Mouse (Mus musculus) intestine, embryonic 16.5 days (tissue): ENCODE results near the gene Dhps. TPM values are rescaled to one million over a fixed set of nuclear protein-coding genes. Genes with fewer than 3 reads are reported as not detected.

Source experiments
- ATAC-seq: fragments of 200-750 bp; cut with Nextera tagmentation; 2 replicates; pipeline ENCODE4 v1.8.0; 2017; ENCODE audit warnings: moderate TSS enrichment, moderate library complexity
- H3K27ac ChIP-seq: fragments of 300-500 bp; sonication (generic); 2 replicates; pipeline ENCODE4 v1.5.1; 2014; ENCODE audit warnings: mild to moderate bottlenecking, low read length
- H3K27me3 ChIP-seq: fragments of 300-500 bp; sonication (generic); replicated peaks from 2 replicates; pipeline ENCODE4 v1.6.1; 2014; ENCODE audit warnings: low read length, control low read depth, mixed read lengths; ENCODE audit not compliant: control insufficient read depth, insufficient read depth
- H3K36me3 ChIP-seq: fragments of 300-500 bp; sonication (generic); 2 replicates; pipeline ENCODE4 v1.6.1; 2014; ENCODE audit warnings: low read length, control low read depth; ENCODE audit not compliant: control insufficient read depth, insufficient read depth
- H3K4me1 ChIP-seq: fragments of 300-500 bp; sonication (generic); 2 replicates; pipeline ENCODE4 v1.6.1; 2014; ENCODE audit warnings: low read length, control low read depth, mixed read lengths; ENCODE audit not compliant: control insufficient read depth, insufficient read depth
- H3K4me2 ChIP-seq: fragments of 300-500 bp; sonication (generic); 2 replicates; pipeline ENCODE4 v1.6.1; 2014; ENCODE audit warnings: low read depth, low read length, control low read depth
- H3K4me3 ChIP-seq: fragments of 300-500 bp; sonication (generic); 2 replicates; pipeline ENCODE4 v1.5.1; 2014; ENCODE audit warnings: mild to moderate bottlenecking, low read length
- H3K9ac ChIP-seq: fragments of 300-500 bp; sonication (generic); 2 replicates; pipeline ENCODE4 v1.6.1; 2014; ENCODE audit warnings: low read depth, low read length
- H3K9me3 ChIP-seq: fragments of 300-500 bp; sonication (generic); 2 replicates; pipeline ENCODE4 v1.6.1; 2016; ENCODE audit warnings: low read length, control low read depth; ENCODE audit not compliant: control insufficient read depth
- WGBS: fragments of 180-500 bp; shearing (Covaris S2); extraction: QIAGEN DNeasy Blood & Tissue Kit; methylation state at CpG from one replicate; pipeline ENCODE4 v1.1.7; 2014; 5-methylcytosine and 5-hydroxymethylcytosine counted together
- polyA plus RNA-seq: library from polyadenylated mRNA; unstranded; fragments of >200 nt; fragmentation: Nextera tagmentation; extraction: Ambion mirVana; gene quantifications from 2 replicates; pipeline ENCODE4 v1.2.1, GENCODE M21; 2015

The Dhps gene
- polyA plus RNA-seq, 1 experiment from 2014 or later, result 57.4 TPM

DNA sequence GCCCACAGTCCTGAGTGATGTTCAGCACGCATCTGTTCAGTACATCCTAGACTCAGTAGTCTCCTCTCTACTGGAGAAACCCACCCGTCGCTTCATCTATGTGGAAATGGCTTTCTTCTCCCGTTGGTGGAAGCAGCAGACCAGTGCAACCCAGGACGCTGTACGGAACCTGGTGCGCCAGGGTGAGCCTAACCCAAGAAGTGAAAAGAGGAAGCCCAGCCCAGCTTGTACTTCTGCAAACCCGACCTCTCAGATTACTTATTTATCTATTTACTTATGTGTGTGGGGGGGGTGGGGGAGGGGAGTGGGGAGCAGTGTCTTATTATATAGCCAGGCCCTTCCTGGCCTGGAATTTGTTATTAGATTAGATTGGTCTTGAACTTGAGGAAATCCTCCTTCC, 13.1 kb downstream of the Dhps start:
- ATAC-seq, result no peak
- Histone ChIP-seq H3K4me3 (no peak overlapping the region), H3K4me1 (peaks cover 13% of the 10 kb centered on the region), H3K4me2 (no peak overlapping the region), H3K9me3 (no peaks in the 10 kb centered on the region), H3K36me3 (peaks cover 18% of the 10 kb centered on the region; the same call in 1 of the 2 replicates), H3K9ac (no peak overlapping the region), H3K27ac (no peak overlapping the region), H3K27me3 (no peaks in the 10 kb centered on the region)
- 81% methylated on average over 8 of the region's 8 CpGs for WGBS

DNA sequence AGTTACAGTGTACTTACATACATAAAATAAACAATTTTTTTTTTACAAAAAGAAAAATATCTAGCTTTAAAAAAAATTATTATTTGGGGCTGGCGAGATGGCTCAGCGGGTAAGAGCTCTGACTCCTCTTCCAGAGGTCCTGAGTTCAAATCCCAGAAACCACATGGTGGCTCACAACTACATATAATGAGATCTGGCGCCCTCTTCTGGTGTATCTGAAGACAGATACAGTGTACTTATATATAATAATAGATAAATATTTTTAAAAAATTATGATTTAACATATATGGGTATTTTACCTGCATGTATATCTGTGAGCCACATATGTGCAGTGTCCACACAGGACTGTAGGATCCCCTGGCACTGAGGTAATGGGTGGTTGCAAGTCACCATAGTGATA, 14.7 kb downstream of the Dhps start:
- H3K27me3 ChIP-seq, result no peaks in the 10 kb centered on the region
- no peak overlapping the region for H3K9ac ChIP-seq
- no peak for ATAC-seq
- H3K4me3 ChIP-seq, result no peak overlapping the region
- WGBS, result 74% methylated on average over 3 of the region's 3 CpGs
- no peaks in the 10 kb centered on the region for H3K9me3 ChIP-seq
- H3K4me2 ChIP-seq, result no peak overlapping the region
- peaks cover 10% of the 10 kb centered on the region for H3K4me1 ChIP-seq
- H3K36me3 ChIP-seq, result peaks cover 18% of the 10 kb centered on the region; the same call in 1 of the 2 replicates
- no peak overlapping the region for H3K27ac ChIP-seq

DNA sequence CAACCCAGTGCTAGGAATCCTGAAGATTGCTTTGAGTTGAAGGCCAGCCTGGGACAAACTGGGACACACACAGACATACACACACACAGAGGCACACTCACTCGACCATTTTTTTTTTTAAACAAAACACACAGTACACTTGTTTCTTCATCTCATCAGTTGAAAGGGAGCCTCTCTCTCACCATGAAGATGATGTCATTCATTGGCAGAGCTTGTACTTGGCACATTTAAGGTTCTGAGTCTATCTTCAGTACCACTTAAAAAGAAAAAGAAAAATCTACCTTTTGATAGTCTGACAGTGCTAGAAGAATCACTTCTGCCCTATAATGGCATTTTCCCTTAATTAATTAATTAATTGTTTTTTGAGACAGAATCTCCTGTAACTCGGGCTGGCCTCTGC, 17.2 kb downstream of the Dhps start:
- Histone ChIP-seq H3K4me3 (no peak overlapping the region), H3K4me2 (no peak overlapping the region), H3K27ac (no peak overlapping the region), H3K9ac (no peak overlapping the region), H3K36me3 (peaks cover 18% of the 10 kb centered on the region; the same call in 1 of the 2 replicates), H3K4me1 (no peaks in the 10 kb centered on the region), H3K9me3 (no peaks in the 10 kb centered on the region), H3K27me3 (no peaks in the 10 kb centered on the region)
- WGBS, result 84% methylated on average over 2 of the region's 2 CpGs
- ATAC-seq, result no peak

DNA sequence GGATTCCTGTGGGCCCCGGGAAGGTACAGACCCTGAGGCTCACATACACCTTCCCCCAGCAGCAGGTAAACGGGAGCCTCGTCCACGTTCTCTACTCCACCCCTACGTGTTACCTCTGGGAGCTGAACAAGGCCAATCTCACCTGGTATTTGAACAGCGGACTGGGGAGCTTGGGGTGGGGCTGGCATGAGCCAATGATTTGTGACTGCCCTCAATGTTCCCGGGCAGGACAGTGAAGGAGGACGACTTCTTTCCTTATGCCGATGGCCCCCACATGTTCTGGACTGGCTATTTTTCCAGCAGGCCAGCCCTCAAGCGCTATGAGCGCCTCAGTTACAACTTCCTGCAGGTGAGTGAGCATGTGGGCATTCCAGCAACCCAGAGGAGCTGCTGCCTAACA, 19.3 kb downstream of the Dhps start:
- H3K36me3 ChIP-seq, result peaks cover 11% of the 10 kb centered on the region
- WGBS, result 85% methylated on average over 11 of the region's 11 CpGs
- H3K4me3 ChIP-seq, result no peak overlapping the region
- H3K27ac ChIP-seq, result no peak overlapping the region
- no peaks in the 10 kb centered on the region for H3K4me1 ChIP-seq
- no peak overlapping the region for H3K9ac ChIP-seq
- no peaks in the 10 kb centered on the region for H3K9me3 ChIP-seq
- no peaks in the 10 kb centered on the region for H3K27me3 ChIP-seq
- H3K4me2 ChIP-seq, result no peak overlapping the region
- ATAC-seq, result no peak

- H3K27ac ChIP-seq, result no peak overlapping the region
- H3K4me3 ChIP-seq, result no peak overlapping the region
- H3K4me2 ChIP-seq, result no peak overlapping the region
- H3K9me3 ChIP-seq, result no peaks in the 10 kb centered on the region
- H3K9ac ChIP-seq, result no peak overlapping the region
- 37% methylated on average over 21 of the region's 21 CpGs for WGBS
- peaks cover 10% of the 10 kb centered on the region for H3K36me3 ChIP-seq
- no peaks in the 10 kb centered on the region for H3K4me1 ChIP-seq
- H3K27me3 ChIP-seq, result no peaks in the 10 kb centered on the region
- ATAC-seq, result no peak
Measured at GRCm38 (mm10) chr8:85091526-85092090, 20.1 kb downstream of the Dhps start.

DNA sequence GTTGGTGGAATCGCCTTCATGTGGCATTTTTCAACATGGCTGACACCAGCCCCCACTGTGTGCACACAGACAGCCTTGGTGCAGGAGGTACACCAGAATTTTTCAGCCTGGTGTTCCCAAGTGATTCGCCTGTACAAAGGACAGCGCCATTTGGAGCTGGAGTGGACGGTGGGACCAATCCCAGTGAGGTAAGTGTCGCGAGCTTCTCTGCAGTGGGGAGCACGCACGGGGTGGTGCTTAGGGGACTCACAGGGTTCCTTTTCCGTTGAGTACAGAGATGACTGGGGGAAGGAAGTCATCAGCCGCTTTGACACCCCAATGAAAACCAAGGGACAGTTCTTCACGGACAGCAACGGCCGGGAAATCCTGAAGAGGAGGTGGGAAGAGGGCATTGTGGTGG, 23.5 kb downstream of the Dhps start:
- Histone ChIP-seq H3K27ac (no peak overlapping the region), H3K4me3 (no peak overlapping the region), H3K9ac (no peak overlapping the region), H3K4me2 (no peak overlapping the region), H3K4me1 (no peaks in the 10 kb centered on the region), H3K36me3 (peaks cover 7% of the 10 kb centered on the region), H3K27me3 (no peaks in the 10 kb centered on the region), H3K9me3 (no peaks in the 10 kb centered on the region)
- no peak for ATAC-seq
- WGBS, result 93% methylated on average over 13 of the region's 13 CpGs

GRCm38 (mm10) chr8:85095566-85095965, 24.0 kb downstream of the Dhps start:
- H3K9me3 ChIP-seq, result no peaks in the 10 kb centered on the region
- H3K27ac ChIP-seq, result no peak overlapping the region
- no peak overlapping the region for H3K4me3 ChIP-seq
- H3K4me1 ChIP-seq, result no peaks in the 10 kb centered on the region
- ATAC-seq, result no peak
- H3K4me2 ChIP-seq, result no peak overlapping the region
- 96% methylated on average over 7 of the region's 7 CpGs for WGBS
- H3K27me3 ChIP-seq, result no peaks in the 10 kb centered on the region
- peaks cover 7% of the 10 kb centered on the region for H3K36me3 ChIP-seq
- H3K9ac ChIP-seq, result no peak overlapping the region

DNA sequence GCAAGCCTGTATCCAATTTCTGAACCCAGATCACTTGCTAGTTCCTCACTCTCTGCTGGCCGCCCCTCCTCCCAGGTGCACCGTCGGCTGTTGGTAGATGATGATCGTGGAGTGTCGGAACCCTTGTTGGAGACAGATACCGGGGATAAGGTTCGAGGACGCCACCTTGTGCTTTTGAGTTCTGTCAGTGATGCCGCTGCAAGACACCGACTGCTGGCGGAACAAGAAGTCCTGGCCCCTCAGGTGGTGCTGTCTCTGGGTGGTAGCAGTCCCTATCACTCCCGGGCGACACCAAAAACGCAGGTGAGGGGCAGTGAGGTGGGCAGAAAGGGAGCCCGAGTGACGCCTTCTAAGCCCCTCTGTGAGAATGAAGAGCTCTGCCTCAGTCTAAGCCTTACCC, 24.6 kb downstream of the Dhps start:
- H3K27ac ChIP-seq, result no peak overlapping the region
- H3K27me3 ChIP-seq, result no peaks in the 10 kb centered on the region
- H3K4me2 ChIP-seq, result no peak overlapping the region
- peaks cover 7% of the 10 kb centered on the region for H3K36me3 ChIP-seq
- ATAC-seq, result no peak
- no peak overlapping the region for H3K4me3 ChIP-seq
- H3K4me1 ChIP-seq, result no peaks in the 10 kb centered on the region
- 92% methylated on average over 16 of the region's 16 CpGs for WGBS
- H3K9ac ChIP-seq, result no peak overlapping the region
- H3K9me3 ChIP-seq, result no peaks in the 10 kb centered on the region

DNA sequence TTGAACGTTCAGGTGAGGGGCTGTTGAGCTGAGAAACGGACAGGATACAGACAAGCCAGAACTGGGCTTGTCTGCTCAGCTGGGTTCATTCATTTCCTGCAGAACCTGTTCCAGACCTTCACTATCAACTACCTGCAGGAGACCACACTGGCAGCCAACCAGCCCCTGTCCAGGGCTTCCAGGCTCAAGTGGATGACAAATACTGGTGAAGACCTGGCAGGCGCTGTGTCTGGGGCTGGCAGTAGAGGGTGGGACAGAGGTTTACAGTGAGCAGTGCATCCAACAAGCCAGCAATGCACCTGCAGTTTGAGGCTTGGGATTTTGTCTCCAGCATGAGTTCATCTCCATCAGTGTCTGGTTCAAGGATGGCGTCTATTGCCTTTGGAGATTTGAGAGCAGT, 25.3 kb downstream of the Dhps start:
- Histone ChIP-seq H3K4me3 (no peak overlapping the region), H3K4me1 (no peaks in the 10 kb centered on the region), H3K9ac (no peak overlapping the region), H3K4me2 (no peak overlapping the region), H3K27me3 (no peaks in the 10 kb centered on the region), H3K27ac (no peak overlapping the region), H3K9me3 (no peaks in the 10 kb centered on the region; the same call in 1 of the 2 replicates), H3K36me3 (peaks cover 7% of the 10 kb centered on the region)
- no peak for ATAC-seq
- WGBS, result 90% methylated on average over 4 of the region's 4 CpGs

DNA sequence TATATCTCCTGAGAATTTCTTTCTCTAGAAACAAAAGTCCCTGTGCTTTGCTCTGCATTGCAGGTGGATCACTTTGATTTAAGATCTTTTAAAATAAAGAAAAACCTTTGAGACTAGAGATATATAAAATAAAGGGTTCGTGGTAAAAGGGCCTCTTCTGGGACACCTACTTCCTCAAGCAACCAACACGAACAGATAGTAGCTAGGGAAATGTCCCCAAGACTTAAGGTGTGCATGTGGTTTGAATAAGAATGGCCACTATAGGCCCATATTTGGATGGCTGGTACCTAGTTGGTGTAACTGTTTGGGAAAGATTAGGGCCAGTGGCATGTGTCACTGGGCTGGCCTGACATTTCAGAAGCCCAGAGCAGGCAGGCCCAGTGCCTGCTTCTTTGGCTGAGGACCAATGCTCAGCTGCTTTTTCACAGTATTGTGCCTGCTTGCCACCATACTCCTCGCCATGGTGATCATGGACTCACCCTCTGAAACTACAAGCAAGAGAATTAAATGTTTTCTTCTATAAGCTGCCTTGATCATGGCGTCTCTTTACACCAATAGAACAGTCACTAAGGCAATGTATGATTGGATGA, 28.6 kb downstream of the Dhps start:
- H3K4me3 ChIP-seq, result no peak overlapping the region
- peaks cover 7% of the 10 kb centered on the region for H3K36me3 ChIP-seq
- no peak overlapping the region for H3K27ac ChIP-seq
- H3K9ac ChIP-seq, result no peak overlapping the region
- no peaks in the 10 kb centered on the region for H3K27me3 ChIP-seq
- ATAC-seq, result no peak
- H3K9me3 ChIP-seq, result no peaks in the 10 kb centered on the region; the same call in 1 of the 2 replicates
- WGBS, result 87% methylated on average over 4 of the region's 4 CpGs
- no peaks in the 10 kb centered on the region for H3K4me1 ChIP-seq
- no peak overlapping the region for H3K4me2 ChIP-seq
